Mouse (Mus musculus): Measurements from ENCODE around the gene Psen2. TPM values are rescaled to one million over a fixed set of nuclear protein-coding genes. Genes with fewer than 3 reads are reported as not detected.

The Psen2 gene
- total and polyA plus RNA-seq, 3 experiments = 23.4 to 46.1 (median 45.3) TPM

DNA sequence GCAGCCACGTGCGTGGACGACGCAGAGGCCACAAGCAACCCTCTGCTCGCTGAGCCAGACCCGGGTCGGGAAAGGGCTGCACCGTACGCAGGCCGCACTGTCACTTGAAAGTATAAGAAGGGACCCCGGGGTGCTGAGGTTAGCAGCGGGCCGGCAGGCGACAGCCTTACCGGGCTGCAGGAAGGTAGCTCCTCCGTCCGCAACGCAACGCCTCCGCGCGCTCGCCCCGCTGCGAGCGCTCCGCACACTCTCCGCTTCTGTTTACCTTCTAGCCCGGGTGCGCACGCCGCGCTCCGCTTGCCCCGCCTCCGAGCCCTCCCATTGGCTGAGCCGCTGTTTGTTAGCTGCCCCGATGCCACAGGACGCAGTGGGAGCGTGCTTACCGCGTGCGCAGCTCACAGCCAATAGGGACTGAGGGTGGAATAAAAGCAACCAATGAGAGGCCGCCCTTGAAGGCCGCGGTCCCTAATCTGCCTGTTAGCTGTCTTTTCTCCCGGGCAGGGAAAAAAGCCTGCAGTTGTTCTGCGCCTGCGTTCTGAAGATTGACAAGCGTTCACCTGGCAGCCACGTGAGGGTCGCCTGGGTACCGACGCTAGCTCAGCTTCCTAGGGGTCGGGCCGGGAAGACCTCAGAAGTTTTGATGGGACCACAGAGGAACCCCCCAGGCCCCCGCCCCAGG, 67.4 kb downstream of the Psen2 start (continued):
- peak; percentile 77 for TF ChIP-seq NELFE (IDR thresholded peaks at IDR 0.05; ENCODE audit: low read depth, low read length)
- peak; percentile 96 for TF ChIP-seq MYC (IDR thresholded peaks at IDR 0.05; ENCODE audit: low read depth, low read length)

DNA sequence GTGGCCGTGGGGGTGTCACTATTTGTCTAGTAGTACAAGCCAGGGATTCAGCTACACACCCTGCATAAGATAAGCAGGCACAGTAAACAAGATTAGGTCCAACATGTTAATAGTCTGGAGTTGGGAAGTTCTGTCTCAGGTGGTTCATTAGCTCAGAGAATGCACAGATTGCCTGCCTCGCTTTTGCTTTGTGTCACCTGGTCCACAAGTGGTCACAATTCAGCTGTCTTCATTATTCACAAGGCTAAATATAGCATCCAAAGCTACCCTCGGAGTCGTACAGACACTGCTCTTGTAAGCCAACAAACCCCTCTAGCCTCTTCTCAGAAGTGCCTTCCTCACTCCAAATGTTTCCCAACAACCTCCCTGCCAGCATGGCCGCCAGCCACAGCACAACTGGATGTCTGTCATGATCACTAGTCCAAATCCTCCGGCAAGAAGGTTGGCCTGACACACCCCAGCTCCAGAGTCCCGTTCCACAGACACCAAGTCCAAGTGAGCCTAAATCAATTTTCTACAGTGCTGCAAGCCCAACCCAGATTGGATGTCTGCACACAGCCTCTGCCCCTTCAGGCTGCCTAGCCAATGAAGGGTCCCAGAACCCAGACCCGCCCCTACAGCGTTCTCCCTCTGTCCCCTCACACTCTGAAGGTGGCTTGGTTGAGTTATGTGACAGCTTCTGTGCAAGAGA, 68.3 kb downstream of the Psen2 start:
- H3K36me3 ChIP-seq (replicated peaks in 1 of 2; ENCODE audit: control insufficient read depth in 1 of 2, insufficient read depth in 1 of 2, low read length in 1 of 2) = peaks cover 7 to 16% of the 10 kb centered on the region in 2 experiments
- peaks cover 54% of the 10 kb centered on the region for H3K79me2 ChIP-seq (replicated peaks; ENCODE audit: control insufficient read depth, extremely low read depth, insufficient read depth, poor library complexity, severe bottlenecking)
- no peaks in the 10 kb centered on the region for H3K27me3 ChIP-seq (replicated peaks)
- no peaks in the 10 kb centered on the region for H3K9me3 ChIP-seq (replicated peaks; ENCODE audit: low read length)
- peaks cover 10 to 47% of the 10 kb centered on the region in 2 experiments for H3K4me1 ChIP-seq (ENCODE audit: control insufficient read depth in 1 of 2, insufficient read depth in 2 of 2)
- peak overlapping the region; percentile 80 for H3K27ac ChIP-seq (ENCODE audit: insufficient read depth, low read depth)
- H3K4me3 ChIP-seq (replicated peaks in 1 of 3; ENCODE audit: low read depth in 2 of 3, low read length in 2 of 3, poor library complexity in 1 of 3) = peak overlapping the region; percentile 78 to 93 (median 85)
- no peak for TF ChIP-seq USF1 (IDR thresholded peaks at IDR 0.05; ENCODE audit: low read depth, low read length)
- TF ChIP-seq RAD21 (IDR thresholded peaks at IDR 0.05; ENCODE audit: low read depth, low read length) = no peak
- no peak for TF ChIP-seq IRF4 (IDR thresholded peaks at IDR 0.05; ENCODE audit: low read depth, low read length)
- no peak for TF ChIP-seq SIN3A (IDR thresholded peaks at IDR 0.05; ENCODE audit: low read length)
- TF ChIP-seq MAZ (IDR thresholded peaks at IDR 0.05; ENCODE audit: low read depth, low read length) = no peak; the same call in 1 of the 2 replicates
- no peak for TF ChIP-seq NRF1 (IDR thresholded peaks at IDR 0.05; ENCODE audit: low read depth, low read length)
- no peak for TF ChIP-seq USF2 (conservative IDR thresholded peaks at IDR 0.05; ENCODE audit: low read depth, low read length)
- TF ChIP-seq RCOR1 (conservative IDR thresholded peaks at IDR 0.05; ENCODE audit: low read depth, low read length) = no peak
- TF ChIP-seq MYC (IDR thresholded peaks at IDR 0.05; ENCODE audit: low read depth, low read length) = no peak
- peak; percentile 51 for TF ChIP-seq ETS1 (conservative IDR thresholded peaks at IDR 0.05; ENCODE audit: low read depth, low read length)
- no peak for TF ChIP-seq KAT2A (IDR thresholded peaks at IDR 0.05; ENCODE audit: insufficient replicate concordance, low read length)
- 0 out of 2 replicates have a peak, but pooled peaks have one; percentile 18 for TF ChIP-seq BHLHE40 (IDR thresholded peaks at IDR 0.05; ENCODE audit: low read depth, low read length)
- no peak for TF ChIP-seq ZC3H11A (IDR thresholded peaks at IDR 0.05; ENCODE audit: low read depth, low read length)
- no peak; the same call in 1 of the 2 replicates for TF ChIP-seq SMC3 (IDR thresholded peaks at IDR 0.05; ENCODE audit: low read depth, low read length)
- no peak for TF ChIP-seq GABPA (IDR thresholded peaks at IDR 0.05; ENCODE audit: insufficient replicate concordance, low read depth, low read length)
- TF ChIP-seq EP300 (IDR thresholded peaks at IDR 0.05; ENCODE audit: low read length) = no peak
- TF ChIP-seq TBP (conservative IDR thresholded peaks at IDR 0.05; ENCODE audit: low read depth, low read length) = no peak
- TF ChIP-seq TCF12 (IDR thresholded peaks at IDR 0.05; ENCODE audit: low read depth, low read length) = no peak
- peak; percentile 49; the same call in 1 of the 2 replicates for TF ChIP-seq MEF2A (IDR thresholded peaks at IDR 0.05; ENCODE audit: borderline replicate concordance, low read depth, low read length)
- TF ChIP-seq E2F4 (IDR thresholded peaks at IDR 0.05; ENCODE audit: insufficient replicate concordance, low read depth, low read length) = no peak
- dilution Hi-C loops (cut with MboI; ENCODE audit: extremely low pct_ligation_motif_present, extremely low pct_unique_long_range_greater_than_20kb, low sequenced_read_pairs) = no loop called here
- peak overlapping the region; percentile 74 for H3K9ac ChIP-seq (ENCODE audit: insufficient read depth, low read depth)
- in situ Hi-C loops (cut with MboI; ENCODE audit: low pct_ligation_motif_present, low pct_unique_long_range_greater_than_20kb, low sequenced_read_pairs) = no loop called here
- H3K4me2 ChIP-seq (ENCODE audit: insufficient read depth, low read depth, poor library complexity, severe bottlenecking) = peak overlapping the region; percentile 86
- peak; percentile 83 for DNase-seq (ENCODE audit: extremely low read depth)

Measured in CH12.LX (cell line).